Mouse (Mus musculus) liver, postnatal 0 days (tissue): ENCODE measurements around the gene Slc22a1.

Source experiments
- CTCF ChIP-seq: sonication (generic); IDR thresholded peaks from 2 replicates; pipeline ENCODE4 v1.5.1; 2016; ENCODE audit warnings: antibody characterized with exemption, low read depth
- EP300 ChIP-seq: IDR thresholded peaks from 2 replicates; pipeline ENCODE4 v1.6.1; 2016; ENCODE audit warnings: antibody characterized with exemption, low read depth, mild to moderate bottlenecking

- TF ChIP-seq CTCF (no peak), EP300 (no peak)
Observed at GRCm38 (mm10) chr17:12654061-12654460, 21.6 kb downstream of the Slc22a1 start.
